Mouse (Mus musculus): ENCODE measurements around the gene L3mbtl4. TPM values are rescaled to one million over a fixed set of nuclear protein-coding genes. Genes with fewer than 3 reads are reported as not detected.

L3mbtl4 gene
- total RNA-seq, 4 experiments from 2014 or later: 2.3 to 3.0 (median 2.6) TPM

DNA sequence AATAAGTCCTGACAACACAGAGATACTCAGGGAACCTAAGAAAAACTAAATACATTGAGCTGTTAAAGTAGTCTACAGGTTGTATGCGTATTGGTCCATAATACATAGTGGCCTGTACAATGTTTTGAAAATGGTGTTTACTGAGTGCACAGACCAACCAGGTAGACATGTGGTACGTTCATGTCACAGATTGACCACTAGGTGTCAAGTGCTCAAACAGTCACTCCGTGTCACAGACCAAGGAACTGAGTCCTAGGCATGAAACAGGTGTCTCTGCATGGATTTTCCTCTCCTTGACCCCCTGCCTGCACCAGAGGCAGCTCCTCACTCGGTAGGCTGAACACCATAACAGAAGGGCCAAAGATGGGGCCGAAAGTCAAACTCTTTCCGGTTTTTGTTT, 366.6 kb downstream of the L3mbtl4 start:
- no peak for DNase-seq (ENCODE audit: low spot score in 2 of 2)

DNA sequence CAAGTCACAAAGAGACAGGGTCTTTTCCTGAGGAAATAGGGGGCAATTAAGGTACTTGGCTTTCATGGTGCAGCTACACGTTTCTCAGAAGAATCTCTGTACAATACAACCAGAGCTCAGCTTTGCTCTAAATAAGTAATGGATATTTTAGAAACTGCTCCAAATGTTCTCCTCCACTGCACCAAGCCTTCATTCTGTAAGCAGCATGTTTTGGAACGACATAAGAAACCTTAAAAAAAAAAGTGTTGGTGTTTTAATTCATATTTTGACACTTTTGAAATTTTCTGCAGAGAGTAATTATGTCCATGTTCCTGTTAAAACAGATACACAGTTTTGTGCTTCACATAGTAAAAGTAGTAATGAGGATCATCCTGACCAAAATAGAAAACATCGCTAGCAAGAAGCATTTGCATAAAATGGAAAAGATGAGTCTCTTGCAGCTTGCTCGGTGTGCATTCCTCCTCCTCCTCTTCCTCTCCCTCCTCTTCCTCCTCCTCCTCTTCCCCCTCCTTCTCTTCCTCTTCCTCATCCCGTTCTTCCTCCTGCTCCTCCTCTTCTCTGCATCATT, 369.0 kb downstream of the L3mbtl4 start:
- DNase-seq (ENCODE audit: low spot score in 2 of 2): peak in 1 of 2 experiments; percentile 11

DNA sequence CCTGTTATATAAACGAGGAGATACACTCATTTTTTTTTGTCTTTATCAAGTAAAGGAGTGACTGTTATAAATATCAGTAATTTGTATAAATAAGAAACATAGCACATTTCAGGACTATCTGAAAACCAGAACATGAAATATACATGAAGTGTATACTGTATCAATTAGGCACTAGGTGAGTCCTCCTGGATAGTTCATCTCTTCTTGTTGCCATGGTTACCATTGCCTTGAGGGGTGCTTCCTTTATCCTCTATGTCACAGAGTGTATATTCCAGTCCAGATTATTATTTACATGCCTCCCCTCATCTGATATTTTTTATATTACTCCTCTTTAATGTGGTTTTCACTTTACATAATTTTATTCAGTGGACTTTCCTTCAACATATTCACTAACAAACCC, 392.9 kb downstream of the L3mbtl4 start:
- no peak for DNase-seq (ENCODE audit: low spot score in 2 of 2)

DNA sequence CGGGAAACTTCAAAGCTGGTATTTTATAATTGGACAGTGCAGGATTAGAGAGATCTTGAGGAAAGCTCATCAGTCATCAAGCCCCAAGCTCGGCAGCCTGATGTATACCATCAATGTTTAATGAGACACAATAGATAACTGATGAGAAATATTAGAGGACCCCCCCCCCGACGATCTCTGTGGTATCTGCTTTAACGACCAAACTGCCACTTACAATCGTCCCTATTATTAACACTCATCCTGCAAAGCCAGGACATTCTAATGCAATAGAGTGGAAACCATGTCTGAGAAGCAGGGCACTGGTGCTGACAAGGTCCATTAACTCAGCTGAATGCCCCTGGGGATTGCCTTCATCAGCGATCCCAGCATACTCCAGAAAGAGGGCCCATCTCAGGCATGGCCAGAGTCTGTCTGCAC, 398.5 kb downstream of the L3mbtl4 start:
- no peak for DNase-seq (ENCODE audit: low spot score in 2 of 2)

DNA sequence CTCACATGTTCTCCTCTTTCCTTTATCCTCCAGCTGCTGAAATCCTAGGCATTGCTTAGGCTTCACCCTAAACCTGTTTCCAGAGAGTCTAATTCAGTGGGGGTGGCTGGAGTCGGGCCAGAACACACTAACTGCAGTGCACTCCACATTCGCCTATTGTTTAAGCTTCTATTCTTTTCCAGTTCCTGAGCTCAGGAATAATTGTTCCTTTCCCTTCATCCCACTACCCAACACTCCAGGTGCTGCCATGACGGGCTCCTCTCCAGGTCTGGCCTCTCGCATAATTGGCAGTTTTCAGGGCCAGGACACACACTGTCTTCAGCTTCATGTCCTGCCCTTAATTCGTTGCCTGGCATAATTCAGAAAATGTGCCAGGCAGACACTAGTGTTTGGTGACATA, 437.1 kb downstream of the L3mbtl4 start:
- DNase-seq (ENCODE audit: low spot score in 2 of 2): peak; percentile 3 to 12

DNA sequence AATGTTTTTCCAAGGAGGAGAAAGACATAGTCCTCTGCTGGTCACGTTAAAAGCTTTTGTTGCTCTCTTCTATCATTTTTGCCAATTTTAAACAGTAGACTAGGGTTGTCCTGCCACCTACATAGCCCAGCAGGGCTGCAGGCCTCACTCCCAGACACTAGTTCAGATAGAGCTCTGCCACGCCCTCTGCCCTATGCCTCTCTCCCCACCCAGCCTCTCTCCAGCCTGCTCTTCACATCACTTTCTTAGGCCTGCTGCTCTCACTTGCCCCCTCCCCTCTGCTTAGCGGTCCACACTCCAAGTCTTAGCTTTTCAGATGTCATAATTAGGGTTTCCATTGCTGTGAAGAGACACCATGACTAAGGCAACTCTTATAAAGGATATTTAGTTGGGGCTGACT, 437.8 kb downstream of the L3mbtl4 start:
- DNase-seq (ENCODE audit: low spot score in 2 of 2): no peak

DNA sequence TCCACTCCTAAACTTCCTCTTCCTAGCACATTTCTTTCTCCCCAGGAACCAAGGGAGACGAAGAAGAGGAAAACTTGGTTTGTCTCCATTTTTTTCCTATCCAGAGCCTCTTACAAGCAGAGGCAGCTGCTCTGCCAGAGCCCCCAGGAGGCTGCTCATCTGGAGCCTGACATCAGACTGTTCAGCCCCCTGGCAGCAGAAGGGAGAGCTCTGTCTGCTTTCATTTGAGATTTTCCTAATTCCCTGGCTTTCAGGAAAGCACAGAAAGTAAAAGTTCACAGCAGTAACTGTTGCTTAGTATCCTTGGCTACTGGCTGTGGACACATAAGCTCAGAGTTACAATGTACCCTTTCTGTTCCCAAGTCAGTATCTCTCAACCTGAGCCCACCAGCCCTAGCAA, 474.7 kb downstream of the L3mbtl4 start:
- no peak for DNase-seq (ENCODE audit: low spot score in 2 of 2)

DNA sequence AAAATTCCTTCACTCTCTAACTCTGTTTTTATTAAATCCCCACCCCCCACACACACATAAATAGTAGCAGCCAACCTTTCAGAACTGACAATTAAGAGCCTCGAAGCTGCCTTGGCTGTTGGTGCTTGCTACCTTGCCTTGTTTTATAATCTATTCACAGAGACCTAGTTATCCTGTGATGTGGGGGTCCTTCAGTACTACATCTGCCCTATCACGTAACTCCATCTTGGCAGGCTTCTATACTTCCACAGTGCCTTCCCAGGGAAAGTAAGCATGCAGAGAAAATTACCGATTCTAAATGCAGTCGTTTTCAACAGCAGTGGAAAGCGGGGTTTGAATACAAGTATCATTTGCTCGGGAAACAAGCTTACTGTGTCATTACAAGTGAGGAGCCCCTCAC, 476.9 kb downstream of the L3mbtl4 start:
- no peak for DNase-seq (ENCODE audit: low spot score in 2 of 2)

DNA sequence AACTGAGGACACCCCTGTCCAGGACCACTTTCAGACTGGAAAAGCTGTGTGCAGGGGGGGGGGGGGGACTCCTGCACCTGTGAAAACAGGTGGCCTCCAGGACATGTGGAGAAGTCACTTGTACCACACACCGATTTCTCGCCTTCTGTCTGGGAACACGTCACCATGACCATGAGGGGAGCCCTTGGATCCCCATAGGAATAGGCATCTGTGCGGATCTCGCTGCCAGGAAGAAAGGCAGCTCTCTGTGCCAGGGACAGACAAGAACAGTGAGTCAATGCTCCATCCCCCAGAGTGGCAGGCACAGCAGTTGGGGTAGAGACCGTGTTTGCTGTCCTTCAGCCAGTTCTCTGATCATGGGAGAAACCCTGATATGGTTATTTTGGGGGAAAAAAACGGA, 479.5 kb downstream of the L3mbtl4 start:
- peak in 1 of 2 experiments; percentile 73 for DNase-seq (ENCODE audit: low spot score in 2 of 2)

DNA sequence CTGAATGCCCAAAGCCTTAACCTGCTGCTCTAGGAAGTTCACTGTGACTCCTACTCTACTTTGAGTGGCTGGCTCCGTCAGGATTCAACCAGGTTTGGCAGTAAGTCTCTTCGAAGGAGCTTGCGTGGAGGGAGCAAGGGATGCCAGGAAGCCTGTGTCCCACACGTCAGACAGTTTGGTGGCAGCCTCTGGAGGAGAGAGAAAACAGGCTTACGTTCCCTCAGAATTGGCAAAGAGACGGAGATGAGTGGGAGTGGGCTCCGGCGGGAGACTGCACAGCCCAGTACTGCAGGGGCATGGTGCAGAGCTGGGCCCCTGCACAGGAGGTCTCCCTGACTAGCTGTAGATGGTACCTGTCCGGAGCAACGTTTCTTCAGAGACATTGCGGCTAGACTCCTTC, 481.2 kb downstream of the L3mbtl4 start:
- DNase-seq (ENCODE audit: low spot score in 2 of 2): peak in 1 of 2 experiments; percentile 66

DNA sequence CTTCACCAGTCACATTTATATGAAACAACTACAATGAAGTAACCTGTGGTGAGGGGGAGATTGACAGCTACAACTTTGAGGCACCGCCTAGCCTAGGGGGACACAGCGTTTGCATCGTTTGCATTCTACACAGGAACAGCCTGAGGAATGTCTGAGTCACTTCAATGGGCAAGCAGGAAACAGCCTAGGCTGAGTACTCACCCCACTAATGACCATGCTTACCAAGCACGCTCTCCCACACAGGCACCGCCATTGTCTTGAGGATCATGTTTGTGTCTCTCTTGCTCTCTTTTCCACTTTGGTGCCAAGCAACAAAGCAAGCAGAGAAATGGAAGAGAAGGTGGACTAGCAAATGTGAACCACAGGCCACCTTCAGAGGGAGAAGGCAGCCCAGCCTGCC, 484.8 kb downstream of the L3mbtl4 start:
- DNase-seq (ENCODE audit: low spot score in 2 of 2): peak in 1 of 2 experiments; percentile 24

DNA sequence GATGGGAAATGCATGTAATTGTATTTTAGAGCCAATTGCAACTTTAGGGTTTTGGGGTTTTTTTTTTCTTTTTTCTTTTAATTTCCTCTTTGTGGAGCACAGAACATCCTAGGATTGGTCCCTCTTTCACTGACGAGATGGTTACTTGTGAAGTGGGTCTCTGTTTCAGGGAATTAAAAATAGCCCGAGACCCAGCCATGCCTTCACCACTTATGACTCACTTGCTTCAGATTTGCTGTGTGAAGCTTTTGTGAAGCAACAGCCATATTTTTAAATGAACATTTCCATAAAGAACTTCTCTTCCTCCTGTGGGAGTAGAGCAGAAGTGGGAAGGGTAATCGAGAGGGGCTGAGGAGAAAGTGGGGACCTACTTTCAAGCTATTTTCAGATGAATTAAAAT, 485.3 kb downstream of the L3mbtl4 start:
- DNase-seq (ENCODE audit: low spot score in 2 of 2): peak in 1 of 2 experiments; percentile 41

DNA sequence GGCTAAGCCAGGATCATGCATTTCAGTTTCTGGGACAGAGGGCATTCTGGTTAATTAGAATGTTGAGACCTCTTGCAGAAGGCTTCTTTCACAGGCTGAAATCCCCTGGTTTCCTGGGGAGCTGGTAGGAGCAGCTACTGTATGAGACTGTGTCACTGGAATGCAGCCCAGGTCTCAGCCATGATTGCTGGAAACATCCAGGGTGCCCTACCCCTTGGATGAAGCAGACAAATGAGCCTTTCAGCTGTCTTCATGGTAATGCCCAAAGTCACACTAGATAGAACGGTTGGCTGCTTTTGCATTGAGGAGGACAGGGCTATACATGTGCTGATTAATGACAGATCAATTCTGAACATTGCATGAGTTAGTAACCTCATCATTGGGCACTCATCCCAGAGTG, 486.4 kb downstream of the L3mbtl4 start:
- no peak for DNase-seq (ENCODE audit: low spot score in 2 of 2)

DNA sequence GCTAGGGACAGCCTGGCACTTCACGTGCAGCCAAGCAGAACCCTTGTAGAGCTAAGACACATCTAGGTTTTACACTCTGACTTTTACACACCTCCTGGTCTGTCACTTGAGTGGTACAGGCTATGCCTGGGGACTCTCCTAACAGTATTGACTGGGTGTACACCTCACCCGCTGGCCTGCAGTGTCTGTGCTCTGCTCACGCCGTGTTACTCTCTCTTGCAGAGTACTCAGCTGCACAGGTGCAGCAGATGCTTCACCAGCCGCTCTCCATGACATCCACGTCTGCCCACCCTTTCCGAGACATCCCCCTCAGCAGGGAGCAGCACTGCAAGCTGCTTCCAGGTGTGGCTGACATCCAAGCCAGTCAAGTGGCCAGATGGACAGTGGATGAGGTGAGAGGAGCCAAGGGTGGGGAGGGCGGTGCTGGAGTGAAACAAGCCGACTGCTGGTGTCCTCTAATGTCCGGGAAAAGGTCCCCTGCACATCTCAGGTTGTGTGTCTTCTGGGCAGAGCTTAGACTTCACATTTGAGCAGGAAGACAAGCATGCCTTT, 490.8 kb downstream of the L3mbtl4 start:
- no peak for DNase-seq (ENCODE audit: low spot score in 2 of 2)

DNA sequence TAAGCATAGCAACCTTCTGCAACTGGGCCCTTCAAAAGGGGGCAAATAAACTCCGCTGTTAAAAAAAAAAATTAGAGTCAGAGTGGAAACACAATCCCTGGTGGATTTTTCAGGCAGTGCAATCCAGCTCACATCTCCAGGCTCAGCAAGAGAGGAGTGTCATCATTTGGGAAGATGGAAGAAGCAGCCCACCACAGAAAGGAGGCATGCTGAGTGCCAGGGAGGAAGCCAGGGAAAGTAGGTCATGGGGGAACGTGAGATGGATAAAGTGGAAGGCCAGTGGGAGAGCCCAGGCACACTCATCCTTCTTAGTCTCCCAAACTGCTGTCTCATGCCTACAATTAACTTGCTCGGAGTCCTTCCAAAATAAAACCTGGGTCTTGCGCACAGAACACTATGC, 496.0 kb downstream of the L3mbtl4 start:
- no peak for DNase-seq (ENCODE audit: low spot score in 2 of 2)

DNA sequence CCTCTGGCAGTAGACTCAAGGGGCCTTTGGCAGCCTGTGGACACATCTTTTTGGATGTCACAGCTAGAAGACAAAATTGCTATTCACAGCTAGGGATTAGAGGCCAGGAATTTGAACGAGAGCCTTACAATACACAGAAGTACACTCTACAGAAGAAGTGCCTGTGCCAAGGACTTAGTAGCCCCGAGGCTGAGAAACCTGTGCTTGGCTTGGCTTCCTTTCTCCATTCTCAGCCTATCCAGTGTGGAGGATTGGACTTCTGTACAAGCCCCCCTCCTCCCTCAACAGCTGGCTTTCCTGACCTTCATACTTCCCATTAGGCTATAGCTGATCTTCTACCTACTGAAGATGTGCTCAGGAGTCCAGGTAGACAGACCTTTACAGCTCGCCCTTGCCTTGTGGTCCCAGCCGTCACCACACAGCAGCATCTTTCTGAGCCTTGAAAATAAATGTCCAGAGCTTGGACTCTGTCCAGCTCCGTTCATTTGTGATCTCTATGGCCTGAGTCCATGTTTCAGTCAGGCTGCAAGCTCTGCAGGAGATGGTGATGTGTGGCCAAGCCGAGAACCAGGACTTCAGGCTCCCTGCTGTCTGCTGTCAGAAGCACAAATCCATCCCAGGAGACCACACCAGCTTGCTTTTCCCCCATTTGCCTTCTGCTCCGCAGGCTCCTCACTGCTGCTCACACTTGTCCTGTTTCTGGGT, 497.6 kb downstream of the L3mbtl4 start:
- no peak for DNase-seq (ENCODE audit: low spot score in 2 of 2)

DNA sequence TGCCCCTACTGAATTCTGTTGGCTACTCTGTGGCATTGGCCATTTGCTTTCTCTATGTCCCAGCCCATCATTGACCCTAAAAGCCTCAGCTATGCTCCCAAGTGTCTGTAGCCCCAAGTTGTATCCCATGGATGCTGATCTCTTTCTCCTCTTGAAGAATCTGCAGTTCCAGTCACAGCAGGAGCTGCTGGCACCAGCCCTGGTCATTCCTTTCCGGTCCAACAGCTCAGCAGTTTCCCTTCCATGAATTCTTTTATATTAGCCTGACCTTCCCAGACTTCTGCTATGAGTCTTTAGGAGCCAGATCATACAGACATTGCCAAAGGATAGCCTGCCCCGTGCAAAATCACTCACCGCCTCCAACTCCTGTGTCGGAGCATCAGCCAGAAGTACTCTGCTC, 520.1 kb downstream of the L3mbtl4 start:
- no peak for DNase-seq (ENCODE audit: low spot score in 2 of 2)

DNA sequence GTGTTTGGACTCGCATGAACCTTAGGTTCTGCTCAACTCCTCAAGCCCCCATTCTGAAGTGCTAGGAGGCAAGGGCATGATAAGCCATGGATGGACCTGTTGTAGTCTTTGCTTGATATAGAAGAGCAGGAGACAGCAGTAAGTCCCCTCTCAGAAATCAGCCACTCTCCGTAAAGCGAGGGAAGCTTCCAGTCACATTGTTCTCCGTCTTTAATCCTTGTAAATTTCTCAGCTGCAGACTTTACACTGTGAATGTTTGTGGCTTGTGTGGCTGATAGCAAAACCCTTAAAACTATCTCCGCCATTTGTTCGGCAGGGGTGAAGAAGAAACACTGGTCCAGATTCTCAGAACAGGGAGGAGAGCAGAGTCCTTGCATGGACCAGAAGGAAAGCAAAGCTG, 552.7 kb downstream of the L3mbtl4 start, which contains the start of gene Tmem200c:
Gene Tmem200c (plus strand): TSS at position 301 of the 400 bp plus-strand sequence.
- no peak for DNase-seq (ENCODE audit: low spot score in 2 of 2)
